12 mouse cellular contexts compared by ENCODE assay signal in genomic region chr11:94933584-94933983, GRCm38 (mm10). TPM values are rescaled to one million over a fixed set of nuclear protein-coding genes. Genes with fewer than 3 reads are reported as not detected.
DNase-seq lines count a peak whose midpoint lies in the region; ATAC-seq and TF ChIP-seq lines count a peak whose summit lies in the region.
"Had no signal": no experiment of that assay in that cellular context is flagged by ENCODE, and none has a peak within 500 bp of the region (broad histone marks: within the 10 kb centered on the region; RNA-seq: fewer than 3 reads in every experiment).

No protein-coding gene starts in this region.

- H3K9ac ChIP-seq in lung, embryonic 14.5 days = 0 out of 2 replicates have a peak overlapping the region, but pooled peaks have one; percentile 9
- peak overlapping the region; percentile 56 for H3K9ac ChIP-seq in heart, embryonic 13.5 days
- H3K9ac ChIP-seq: forebrain, embryonic 12.5 days; midbrain, embryonic 13.5 days had no signal

- peak overlapping the region; percentile 70 for H3K4me2 ChIP-seq in lung, embryonic 14.5 days
- peak overlapping the region; percentile 85; the same call in 1 of the 2 replicates for H3K4me2 ChIP-seq in heart, embryonic 13.5 days
- H3K4me2 ChIP-seq: forebrain, embryonic 12.5 days; midbrain, embryonic 13.5 days had no signal

- 11% methylated on average over 8 of the region's 8 CpGs for WGBS in lung, embryonic 14.5 days
- WGBS in heart, embryonic 13.5 days = 13% methylated on average over 8 of the region's 8 CpGs

- TF ChIP-seq CTCF in lung, embryonic 14.5 days (IDR thresholded peaks at IDR 0.05; ENCODE audit: low read depth) = no peak

- no peak overlapping the region for H3K4me3 ChIP-seq in lung, embryonic 14.5 days (ENCODE audit: low read depth, low read length)
- no peak overlapping the region for H3K4me3 ChIP-seq in heart, embryonic 13.5 days
- H3K4me3 ChIP-seq: forebrain, embryonic 12.5 days; midbrain, embryonic 13.5 days had no signal

- peak; percentile 21 for DNase-seq in embryo, embryonic 10 days (ENCODE audit: low spot score)
- no peak for DNase-seq in embryo, embryonic 10.5 days (ENCODE audit: low spot score)
- DNase-seq in lung, embryonic 14.5 days = peak; percentile 82
- DNase-seq in lung, postnatal 25 days (ENCODE audit: low spot score) = no peak
- DNase-seq in mesoderm, embryonic 11.5 days (ENCODE audit: low read depth, low spot score) = peak; percentile 54
- DNase-seq in left cerebral cortex, adult 8-10 months (ENCODE audit: low spot score in 2 of 2) = no peak
- DNase-seq in layer of hippocampus, postnatal 14 days (ENCODE audit: low spot score in 2 of 2) = no peak
- DNase-seq: layer of hippocampus, adult 9-11 months; right cerebral cortex, postnatal 25 days had no signal

- 0 out of 2 replicates have a peak, but pooled peaks have one; percentile 3 for ATAC-seq in lung, embryonic 14.5 days (ENCODE audit: insufficient read depth)
- ATAC-seq in heart, embryonic 13.5 days (ENCODE audit: extremely low read depth, insufficient number of reproducible peaks, low FRiP score, low TSS enrichment) = no peak
- ATAC-seq: midbrain, embryonic 13.5 days had no signal

- H3K9me3 ChIP-seq in lung, embryonic 14.5 days (ENCODE audit: low read depth, low read length) = no peaks in the 10 kb centered on the region
- no peaks in the 10 kb centered on the region for H3K9me3 ChIP-seq in heart, embryonic 13.5 days
- H3K9me3 ChIP-seq: forebrain, embryonic 12.5 days; midbrain, embryonic 13.5 days had no signal

- H3K36me3 ChIP-seq in lung, embryonic 14.5 days (ENCODE audit: insufficient read depth) = peaks cover 9% of the 10 kb centered on the region
- no peaks in the 10 kb centered on the region for H3K36me3 ChIP-seq in heart, embryonic 13.5 days
- H3K36me3 ChIP-seq: forebrain, embryonic 12.5 days; midbrain, embryonic 13.5 days had no signal

- H3K4me1 ChIP-seq in lung, embryonic 14.5 days (ENCODE audit: insufficient read depth) = peaks cover 29% of the 10 kb centered on the region
- peaks cover 73% of the 10 kb centered on the region for H3K4me1 ChIP-seq in heart, embryonic 13.5 days

- H3K27ac ChIP-seq in lung, embryonic 14.5 days (ENCODE audit: low read depth) = peak overlapping the region; percentile 92
- H3K27ac ChIP-seq in heart, embryonic 13.5 days (replicated peaks) = peak overlapping the region; percentile 83
- H3K27ac ChIP-seq: forebrain, embryonic 12.5 days; midbrain, embryonic 13.5 days had no signal

- no peaks in the 10 kb centered on the region; the same call in 1 of the 2 replicates for H3K27me3 ChIP-seq in lung, embryonic 14.5 days (ENCODE audit: insufficient read depth, low read length)
- peaks cover 44% of the 10 kb centered on the region for H3K27me3 ChIP-seq in heart, embryonic 13.5 days (replicated peaks)

RNA-seq across cellular contexts. Expression of gene Col1a1, which starts 2.4 kb away (rescaled TPM):
- 1,035 and 1,062 TPM in 2 replicates for polyA plus RNA-seq in lung, embryonic 14.5 days (2014; fragmentation: Nextera tagmentation; extraction: Ambion mirVana)
- 415 and 595 TPM in 2 replicates for polyA plus RNA-seq in heart, embryonic 13.5 days (2015; fragmentation: Nextera tagmentation; extraction: Ambion mirVana)
- 10 to 100 TPM in 1 of 4 experiments, 1 to 10 TPM in 3; 7.0 to 10.2 (median 8.0) TPM for total RNA-seq in left cerebral cortex, adult 8-10 months (2022)
- total RNA-seq in layer of hippocampus, postnatal 14 days (2021) = 10 to 100 TPM; 39.7 to 59.5 TPM

RNA-seq across cellular contexts. Expression of gene Hils1, which starts 33.8 kb away (rescaled TPM):
- not detected in 2 replicates for polyA plus RNA-seq in lung, embryonic 14.5 days (2014; fragmentation: Nextera tagmentation; extraction: Ambion mirVana)
- polyA plus RNA-seq in heart, embryonic 13.5 days (2015; fragmentation: Nextera tagmentation; extraction: Ambion mirVana) = 0.23 TPM in 1 of 2 replicates, not detected in the other
- not detected for total RNA-seq in left cerebral cortex, adult 8-10 months (2022)
- total RNA-seq in layer of hippocampus, postnatal 14 days (2021) = not detected
- polyA plus RNA-seq: forebrain, embryonic 12.5 days; midbrain, embryonic 13.5 days had no signal

RNA-seq across cellular contexts. Expression of gene Sgca, which starts 42.5 kb away (rescaled TPM):
- polyA plus RNA-seq in lung, embryonic 14.5 days (2014; fragmentation: Nextera tagmentation; extraction: Ambion mirVana) = 0.35 TPM in 1 of 2 replicates, not detected in the other
- 27.0 and 29.2 TPM in 2 replicates for polyA plus RNA-seq in heart, embryonic 13.5 days (2015; fragmentation: Nextera tagmentation; extraction: Ambion mirVana)
- under 1 TPM in 3 of 4 experiments, not detected in 1; 0.23 to 0.48 (median 0.25) TPM for total RNA-seq in left cerebral cortex, adult 8-10 months (2022)
- total RNA-seq in layer of hippocampus, postnatal 14 days (2021) = under 1 TPM; 0.95 to 0.99 TPM
- polyA plus RNA-seq: forebrain, embryonic 12.5 days had no signal

RNA-seq across cellular contexts. Expression of gene Ppp1r9b, which starts 57.3 kb away (rescaled TPM):
- polyA plus RNA-seq in lung, embryonic 14.5 days (2014; fragmentation: Nextera tagmentation; extraction: Ambion mirVana) = 13.0 and 14.3 TPM in 2 replicates
- polyA plus RNA-seq in heart, embryonic 13.5 days (2015; fragmentation: Nextera tagmentation; extraction: Ambion mirVana) = 6.5 and 6.8 TPM in 2 replicates
- 100 to 1,000 TPM; 708 to 774 (median 713) TPM for total RNA-seq in left cerebral cortex, adult 8-10 months (2022)
- 100 to 1,000 TPM; 705 to 706 TPM for total RNA-seq in layer of hippocampus, postnatal 14 days (2021)

Comparison
In these comparisons a context has a peak if more than half of its experiments do, and no peak if none do; other contexts are left out.
1. DNase-seq: peak in embryo, embryonic 10 days (single experiment), lung, embryonic 14.5 days (single experiment) and mesoderm, embryonic 11.5 days (single experiment); none in embryo, embryonic 10.5 days (single experiment), lung, postnatal 25 days (single experiment), left cerebral cortex, adult 8-10 months (0 of 2) and layer of hippocampus, postnatal 14 days (0 of 2).